Mouse (Mus musculus): Measurements from ENCODE around the gene Olfr201.
"Not testable (repeated sequence)": the region's sequence is repeated elsewhere in the genome, so short reads cannot be mapped to it uniquely, and the experiment has no call there.

Olfr201 gene

GRCm38 (mm10) chr16:59272532-59272931, at the start of gene Olfr201:
Gene Olfr201, minus strand, starts transcription at chr16:59272632.
- DNase-seq (ENCODE audit: low spot score in 2 of 2) = not testable (repeated sequence)

GRCm38 (mm10) chr16:59318148-59318547, 45.7 kb upstream of the Olfr201 start, which contains the start of gene Olfr204:
Gene Olfr204, minus strand, starts transcription at chr16:59318248.
- no peak for DNase-seq (ENCODE audit: low spot score in 2 of 2)

- DNase-seq (ENCODE audit: low spot score in 2 of 2) = no peak
Observed at GRCm38 (mm10) chr16:59298581-59298980, 26.1 kb upstream of the Olfr201 start, which contains the start of gene Olfr203. Gene Olfr203, plus strand, starts transcription at chr16:59298881.

- DNase-seq (ENCODE audit: low spot score in 2 of 2) = not testable (repeated sequence)
Observed at GRCm38 (mm10) chr16:59287576-59287975, 15.1 kb upstream of the Olfr201 start.

- DNase-seq (ENCODE audit: low spot score in 2 of 2) = no peak
Observed at GRCm38 (mm10) chr16:59286693-59287092, 14.3 kb upstream of the Olfr201 start, which contains the start of gene Olfr202. Gene Olfr202, minus strand, starts transcription at chr16:59286793.

- DNase-seq (ENCODE audit: low spot score in 2 of 2) = no peak
Observed at GRCm38 (mm10) chr16:59283476-59283875, 11.0 kb upstream of the Olfr201 start.

- DNase-seq (ENCODE audit: low spot score in 2 of 2) = no peak
Observed at GRCm38 (mm10) chr16:59280542-59280941, 8.1 kb upstream of the Olfr201 start.

- DNase-seq (ENCODE audit: low spot score in 2 of 2) = not testable (repeated sequence)
Observed at GRCm38 (mm10) chr16:59269097-59269496, 3.3 kb downstream of the Olfr201 start.

GRCm38 (mm10) chr16:59249684-59250083, 22.7 kb downstream of the Olfr201 start:
- DNase-seq (ENCODE audit: low spot score in 2 of 2) = no peak

GRCm38 (mm10) chr16:59219667-59220066, 52.8 kb downstream of the Olfr201 start, which contains the start of gene Olfr199:
Gene Olfr199, minus strand, starts transcription at chr16:59219767.
- DNase-seq (ENCODE audit: low spot score in 2 of 2) = not testable (repeated sequence)

- DNase-seq (ENCODE audit: low spot score in 2 of 2) = not testable (repeated sequence)
Observed at GRCm38 (mm10) chr16:59217861-59218260, 54.6 kb downstream of the Olfr201 start.
